Mouse (Mus musculus) heart, postnatal 25 days (tissue): Measurements from ENCODE around the gene Hsph1. TPM values are rescaled to one million over a fixed set of nuclear protein-coding genes. Genes with fewer than 3 reads are reported as not detected.
A peak's percentile ranks its signal among the peaks of the same experiment; 100 is the strongest.

ENCODE experiments used
- DNase-seq: peaks from one replicate; pipeline ENCODE4 v3.0.0; 2022; ENCODE audit warnings: low spot score
- intact Hi-C: fragments of 180-260 bp; cut with DNase I; formaldehyde crosslinking; loops from one replicate; pipeline ENCODE4 v1.15.1; 2025
- total RNA-seq, 2 experiments: library from RNA; stranded (reverse); gene quantifications; 2 replicates each; pipeline ENCODE4 v1.2.3; 2021

Hsph1 gene
- total RNA-seq: 10 to 100 TPM; 38.2 to 62.1 TPM

DNA sequence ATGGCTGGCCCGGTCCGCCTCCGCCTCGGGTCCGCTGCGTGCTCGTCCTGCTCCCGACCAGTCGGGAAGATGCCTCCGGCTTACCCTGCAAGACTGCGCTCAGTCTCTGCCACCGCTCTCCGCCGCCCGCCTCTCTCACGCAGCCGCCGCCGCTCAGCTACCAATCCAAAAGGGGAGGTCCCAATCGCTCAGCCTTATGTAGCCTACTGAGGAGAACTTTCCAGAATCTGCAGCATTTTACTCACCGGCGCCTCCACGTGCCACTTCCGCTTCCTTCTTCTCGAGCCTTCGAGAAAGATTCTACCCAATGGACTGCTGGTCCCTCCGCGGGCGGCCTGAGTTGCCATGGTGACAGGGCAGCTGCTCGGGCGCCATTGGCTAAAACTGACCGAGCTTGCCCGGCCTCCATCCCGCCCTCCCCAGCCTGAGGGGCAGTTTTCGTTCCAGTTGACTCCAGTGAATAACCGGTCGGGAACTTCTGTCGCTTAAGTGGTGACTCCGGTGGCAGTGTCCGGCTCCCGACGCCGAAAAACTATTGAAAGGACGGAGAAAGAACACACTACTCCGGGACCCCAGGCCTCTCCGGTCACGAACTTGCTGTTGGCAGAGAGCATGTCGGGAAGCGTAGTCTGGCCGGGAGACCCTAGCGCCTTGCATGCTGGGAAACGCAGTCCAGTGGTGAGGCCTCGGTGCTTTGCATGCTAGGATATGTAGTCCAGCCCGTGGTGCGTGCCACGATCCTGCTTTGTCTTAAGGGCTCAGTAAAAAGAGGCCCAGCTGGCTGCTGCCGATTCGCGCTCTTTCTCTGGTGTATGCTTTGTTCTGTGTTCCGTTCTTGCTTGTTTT is at the start of gene Hsph1:
TSS of gene Hsph1 (minus strand) at position 302 of the 846 bp plus-strand sequence.
- intact Hi-C loops: no loop called here
- DNase-seq: peak; percentile 97

DNA sequence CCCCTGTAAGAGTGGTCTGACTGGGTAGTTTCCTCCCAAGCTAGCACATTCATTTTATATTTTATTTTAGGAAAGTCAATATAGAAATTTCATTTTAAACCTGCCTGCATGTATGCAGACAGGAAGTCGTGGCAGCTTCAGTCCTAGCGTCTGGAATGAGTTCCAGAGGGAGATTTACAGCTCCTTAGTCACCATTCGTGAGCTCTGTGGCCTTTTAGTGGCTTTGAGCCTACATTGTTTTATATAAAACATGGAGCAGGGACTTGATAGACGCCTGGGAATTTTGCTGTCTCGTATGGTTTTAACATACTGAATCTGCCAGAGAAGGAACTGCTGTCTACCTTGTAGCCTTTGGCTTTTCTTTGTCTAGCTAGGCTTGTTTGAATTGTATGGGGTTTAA is 44.8 kb upstream of the Hsph1 start:
- intact Hi-C loops: no loop called here
- DNase-seq: no peak

DNA sequence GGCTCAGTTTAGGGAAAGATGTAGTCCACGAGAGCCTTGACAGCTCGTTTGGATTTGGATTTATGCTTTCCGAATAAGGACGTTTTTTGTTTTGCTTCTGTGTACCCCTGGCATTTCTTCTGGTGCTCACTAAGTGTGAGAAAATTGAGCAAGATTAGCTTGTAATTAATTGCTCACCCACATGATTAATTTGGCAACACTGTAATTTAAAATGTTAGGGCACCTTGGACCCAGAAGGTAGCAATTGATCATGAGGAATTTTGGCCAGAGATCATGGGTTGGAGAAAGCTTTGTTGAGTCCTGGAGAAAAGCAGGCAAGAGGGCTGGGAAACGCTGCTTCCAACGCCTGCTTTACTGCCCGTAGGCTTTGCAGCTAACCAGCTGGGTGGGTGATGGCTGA is 43.7 kb upstream of the Hsph1 start:
- intact Hi-C loops: loop anchor here (2.0 to 5.0 kb wide), 2 partner anchors 45 to 153 kb away; partner anchors contain the start of gene Wdr95

DNA sequence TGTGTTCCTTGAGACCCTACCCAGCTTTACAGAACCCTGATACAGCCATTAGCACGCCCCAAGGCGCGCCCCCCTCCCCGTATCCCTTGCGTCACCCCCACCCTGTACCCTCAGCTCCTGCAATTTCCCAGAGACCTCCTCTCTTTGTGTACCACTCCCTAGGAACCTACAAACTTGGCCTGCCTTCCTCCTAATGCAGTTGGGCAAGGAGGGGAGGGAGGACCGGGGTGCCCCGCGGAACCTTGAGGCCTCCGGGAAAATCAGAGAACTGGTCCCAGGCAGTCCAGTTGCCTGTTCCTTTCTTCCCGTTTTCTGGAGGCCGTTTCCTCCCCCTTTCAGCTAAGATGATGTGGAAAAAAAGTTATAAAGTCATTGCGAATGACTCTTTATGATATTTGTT is 43.2 kb upstream of the Hsph1 start:
- intact Hi-C loops: loop anchor here (2.0 to 5.0 kb wide), 2 partner anchors 45 to 152 kb away; partner anchors contain the start of gene Wdr95
- DNase-seq: no peak

More for the DNA sequence above, 43.7 kb upstream of the Hsph1 start:
- no peak for DNase-seq

DNA sequence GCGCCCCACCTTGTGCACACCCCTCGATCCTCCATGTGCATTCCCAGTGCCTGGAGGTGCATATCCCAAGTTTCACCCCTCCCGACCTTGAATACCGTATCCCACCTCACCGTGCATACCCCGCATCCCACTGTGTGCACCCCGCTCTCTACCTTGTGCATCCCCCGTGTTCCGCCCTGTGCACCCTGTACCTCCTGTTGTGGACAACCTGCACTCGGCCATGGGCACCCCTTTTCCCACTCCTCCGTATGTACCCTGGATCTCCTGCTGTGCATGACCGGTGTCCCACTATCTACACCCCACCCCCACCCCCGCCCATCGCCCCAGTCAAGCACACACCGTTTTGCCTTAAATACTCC is 42.8 kb upstream of the Hsph1 start:
- DNase-seq: no peak
- intact Hi-C loops: loop anchor here (2.0 to 5.0 kb wide), 2 partner anchors 44 to 152 kb away; partner anchors contain the start of gene Wdr95

DNA sequence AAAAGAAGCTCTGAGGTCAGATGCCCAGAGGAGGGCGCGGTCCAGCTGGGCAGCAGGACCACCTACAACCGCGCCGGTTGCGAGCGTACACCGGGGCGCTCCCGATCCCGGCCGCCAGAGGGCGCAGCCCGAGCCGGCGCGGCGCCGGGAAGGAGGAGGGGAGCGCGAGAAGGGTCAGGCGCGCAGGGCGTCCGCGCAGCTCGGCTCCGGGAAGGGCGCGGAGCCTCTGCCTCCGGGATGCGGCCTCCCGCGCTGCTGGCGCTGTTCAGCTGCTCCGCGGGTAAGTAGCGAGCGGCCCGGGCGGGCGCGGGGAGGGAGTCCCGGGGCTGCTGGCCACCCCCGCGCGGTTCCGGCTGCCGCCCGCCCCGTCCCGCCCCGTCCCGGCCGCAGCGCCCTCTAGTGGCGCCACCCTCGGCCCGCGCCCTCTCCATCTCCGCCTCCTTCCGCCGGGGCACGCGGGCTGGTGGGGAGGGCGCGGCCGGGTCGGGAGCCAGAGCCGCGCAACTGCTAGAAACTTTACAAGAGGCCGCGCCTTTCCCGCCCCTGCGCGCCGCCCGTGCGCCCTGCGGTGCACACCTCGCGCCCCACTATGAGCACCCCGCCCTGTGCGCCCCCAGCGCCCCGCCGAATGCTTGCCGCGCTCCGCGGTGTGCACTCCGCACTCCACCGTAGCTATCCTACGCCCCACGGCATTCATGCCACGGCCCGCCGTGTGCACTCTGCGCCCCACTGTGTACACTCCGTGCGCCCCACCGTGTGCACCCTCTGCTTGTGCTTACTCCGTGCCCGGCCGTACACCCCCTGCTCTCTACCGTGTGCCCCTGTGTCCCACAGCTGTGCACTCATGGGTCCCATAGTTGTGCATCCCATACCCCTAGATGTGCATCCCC is 42.2 kb upstream of the Hsph1 start, which contains the start of gene B3glct:
TSS of gene B3glct (plus strand) at position 131 of the 890 bp plus-strand sequence.
- intact Hi-C loops: loop anchor here (2.0 to 5.0 kb wide), 2 partner anchors 44 to 151 kb away; partner anchors contain the start of gene Wdr95
- peak; percentile 71 for DNase-seq

DNA sequence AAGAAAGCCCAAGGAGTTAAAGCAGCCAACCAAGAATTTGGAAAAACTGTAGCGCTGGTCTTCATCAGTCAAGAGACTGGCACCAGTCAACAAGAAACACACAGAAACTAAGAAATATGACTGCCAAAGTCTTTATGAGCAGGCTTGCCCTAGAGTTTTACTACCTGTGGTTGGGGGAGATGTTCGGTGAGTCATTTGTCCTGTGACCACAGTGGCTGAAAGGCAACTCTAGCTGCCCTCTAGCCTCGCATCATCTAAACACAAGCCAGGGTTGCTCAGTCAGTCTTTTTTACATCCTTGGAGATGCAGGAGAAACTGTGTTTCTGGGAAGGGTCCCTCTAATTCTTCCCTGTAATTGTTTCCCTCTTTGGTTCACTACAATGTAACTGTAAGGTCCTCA is 41.0 kb upstream of the Hsph1 start:
- no peak for DNase-seq
- intact Hi-C loops: loop anchor here (5.0 kb wide), 1 partner anchor 150 kb away; the partner anchor contains the start of gene Wdr95

DNA sequence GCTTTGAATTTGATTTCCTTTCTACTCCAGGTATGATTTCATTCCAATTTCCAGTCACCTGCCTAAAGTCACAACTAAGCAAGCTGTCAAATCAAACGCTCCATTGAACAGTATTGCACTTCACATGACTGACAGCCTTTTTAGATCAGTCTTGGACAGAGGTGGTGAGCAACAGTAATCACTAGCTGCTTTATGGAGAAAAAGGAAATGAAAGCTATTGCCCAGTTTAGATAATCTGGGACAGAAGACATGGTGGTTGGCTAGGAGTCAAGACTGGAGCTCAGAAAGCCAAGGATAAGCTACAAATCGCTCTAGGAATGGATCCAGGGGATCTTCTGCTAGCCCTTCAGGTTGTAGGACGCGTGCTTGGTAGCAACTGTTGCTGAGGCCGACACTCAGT is 27.2 kb upstream of the Hsph1 start:
- no peak for DNase-seq
- intact Hi-C loops: no loop called here

DNA sequence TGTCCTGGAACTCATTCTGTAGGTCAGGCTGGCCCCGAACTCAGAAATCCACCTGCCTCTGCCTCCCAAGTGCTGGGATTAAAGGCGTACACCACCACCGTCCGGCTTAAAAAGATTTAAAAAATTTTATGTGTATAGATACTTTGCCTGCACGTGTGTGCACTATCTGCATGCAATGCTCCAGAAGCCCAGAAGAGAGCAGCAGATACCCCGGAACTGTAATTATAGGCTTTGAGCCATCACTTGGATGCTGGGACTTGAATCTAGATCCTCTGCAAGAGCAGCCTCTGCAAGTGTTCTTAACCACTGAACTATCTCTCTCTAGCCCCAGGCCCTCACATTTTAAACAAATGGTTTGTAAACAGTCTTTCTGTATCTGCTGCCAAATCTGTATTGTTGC is 26.8 kb upstream of the Hsph1 start:
- DNase-seq: no peak
- intact Hi-C loops: no loop called here

DNA sequence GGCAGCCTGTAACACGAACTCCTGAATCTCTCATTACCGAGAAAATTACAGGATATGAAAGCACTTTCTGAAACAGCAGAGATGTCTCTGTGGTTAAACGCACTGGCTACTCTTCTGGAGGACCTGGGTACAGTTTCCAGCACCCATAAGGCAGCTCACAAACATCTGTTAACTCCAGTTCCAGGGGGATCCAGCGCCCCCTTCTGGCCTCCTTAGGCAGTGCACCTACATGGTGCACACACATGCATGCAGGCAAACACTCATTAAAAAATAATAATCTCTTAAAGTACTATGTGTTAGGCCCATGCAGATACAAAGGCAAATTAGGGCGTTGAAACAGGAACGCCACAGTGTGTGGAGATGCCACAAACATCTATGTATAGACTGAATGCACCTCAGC is 25.3 kb upstream of the Hsph1 start:
- no peak for DNase-seq

DNA sequence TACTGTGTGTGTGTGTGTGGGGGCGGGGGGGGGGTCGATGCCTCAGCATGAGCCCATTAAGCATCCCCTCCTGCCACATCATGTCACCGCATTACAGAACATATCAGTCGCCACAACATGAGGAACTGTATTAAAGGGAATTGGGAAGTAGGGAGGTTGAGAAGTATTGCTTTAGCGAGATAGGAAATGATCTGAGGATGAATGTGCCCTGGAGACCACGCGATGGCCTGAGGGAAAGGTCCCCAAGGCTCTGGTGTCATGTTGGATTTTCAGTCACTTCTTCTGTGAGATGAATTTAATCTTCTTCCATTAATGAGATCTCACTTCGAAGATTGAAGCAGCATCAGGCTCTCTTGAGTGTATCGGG is 23.2 kb upstream of the Hsph1 start:
- intact Hi-C loops: no loop called here
- no peak for DNase-seq

More for the DNA sequence above, 25.3 kb upstream of the Hsph1 start:
- intact Hi-C loops: no loop called here

DNA sequence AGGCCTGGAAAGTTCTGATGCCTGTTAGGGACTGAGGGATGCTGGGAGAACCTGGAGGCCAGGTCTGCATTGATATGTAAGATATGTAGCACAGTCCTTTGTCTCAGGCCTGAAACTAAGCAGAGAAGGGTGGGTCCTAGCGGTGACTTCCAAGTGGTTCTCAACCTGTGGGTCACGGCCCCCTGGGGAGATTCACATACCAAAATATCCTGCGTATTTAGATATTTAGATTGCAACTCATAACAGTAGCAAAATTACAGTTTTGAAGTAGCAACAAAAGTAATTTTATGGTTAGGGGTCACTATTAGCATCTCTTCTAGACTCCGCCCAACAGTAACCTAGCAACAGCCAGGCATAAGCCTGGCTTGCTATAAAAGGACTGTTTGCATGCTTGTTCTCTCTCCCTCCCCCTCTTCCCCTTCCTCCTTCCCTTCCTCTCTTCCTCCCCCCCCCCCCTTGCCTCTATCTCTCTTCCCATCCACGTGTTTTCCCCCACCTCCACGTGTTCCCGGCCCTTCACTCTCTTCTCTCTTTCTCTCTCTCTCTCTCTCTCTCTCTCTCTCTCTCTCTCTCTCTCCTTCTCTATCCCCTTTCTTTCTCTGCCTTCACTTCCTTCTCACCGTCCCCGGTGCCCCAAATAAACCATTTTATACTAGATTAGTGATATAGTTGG is 22.7 kb upstream of the Hsph1 start:
- intact Hi-C loops: no loop called here
- DNase-seq: no peak

DNA sequence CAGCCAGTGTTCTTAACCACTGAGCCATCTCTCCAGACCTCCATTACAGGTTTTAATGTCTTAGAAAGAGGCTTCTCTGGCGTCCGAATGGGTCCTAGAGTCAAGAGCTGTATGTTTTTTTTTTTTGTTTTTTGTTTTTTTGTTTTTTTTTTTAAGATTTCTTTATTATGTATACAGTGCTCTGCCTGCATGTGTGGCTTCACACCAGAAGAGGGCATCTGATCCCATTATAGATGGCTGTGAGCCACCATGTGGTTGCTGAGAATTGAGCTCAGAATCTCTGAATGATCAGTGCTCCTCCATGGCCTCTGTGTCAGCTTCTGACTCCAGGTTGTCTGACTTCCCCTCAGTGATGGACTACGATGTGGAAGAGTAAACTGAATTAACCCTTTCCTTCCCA is 21.8 kb upstream of the Hsph1 start:
- no peak for DNase-seq
- intact Hi-C loops: no loop called here

DNA sequence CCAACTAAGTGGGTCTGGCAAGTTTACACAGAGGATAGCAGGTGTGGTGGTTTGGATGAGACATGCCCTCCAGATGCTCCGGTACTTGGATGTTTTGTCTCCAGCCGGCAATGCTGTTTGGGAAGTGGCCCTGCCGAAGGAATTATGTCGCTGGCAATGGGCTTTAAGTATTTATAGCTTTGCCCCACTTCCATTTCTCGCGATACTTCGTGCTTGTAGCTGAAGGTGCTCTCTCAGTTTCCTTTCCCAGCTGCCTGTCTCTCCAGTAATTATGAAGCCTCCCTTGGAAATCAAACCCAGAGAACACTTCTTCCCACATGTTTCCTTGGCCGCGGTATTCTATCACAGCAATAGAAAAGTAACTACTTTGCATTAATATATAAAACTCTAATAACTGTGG is 19.5 kb upstream of the Hsph1 start:
- DNase-seq: no peak
- intact Hi-C loops: no loop called here

DNA sequence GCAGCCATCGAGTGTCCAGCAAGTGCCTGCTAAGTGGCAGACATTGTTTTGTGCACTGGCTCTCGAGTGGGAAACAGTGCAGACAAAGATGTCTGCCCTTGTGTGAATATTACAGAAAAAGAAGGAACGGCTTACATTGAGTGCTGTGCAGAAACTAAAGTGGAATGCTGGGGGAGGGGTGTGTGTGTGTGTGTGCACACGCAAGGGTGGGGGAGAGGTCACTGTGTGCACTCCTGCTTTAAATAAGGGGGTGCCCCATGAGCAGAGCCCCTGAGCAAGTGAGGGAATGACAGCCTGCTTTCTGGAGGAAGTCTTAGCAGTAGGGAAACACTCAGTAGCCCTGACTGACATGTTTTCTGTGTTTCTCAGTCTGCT is 14.0 kb upstream of the Hsph1 start:
- intact Hi-C loops: no loop called here
- DNase-seq: no peak

DNA sequence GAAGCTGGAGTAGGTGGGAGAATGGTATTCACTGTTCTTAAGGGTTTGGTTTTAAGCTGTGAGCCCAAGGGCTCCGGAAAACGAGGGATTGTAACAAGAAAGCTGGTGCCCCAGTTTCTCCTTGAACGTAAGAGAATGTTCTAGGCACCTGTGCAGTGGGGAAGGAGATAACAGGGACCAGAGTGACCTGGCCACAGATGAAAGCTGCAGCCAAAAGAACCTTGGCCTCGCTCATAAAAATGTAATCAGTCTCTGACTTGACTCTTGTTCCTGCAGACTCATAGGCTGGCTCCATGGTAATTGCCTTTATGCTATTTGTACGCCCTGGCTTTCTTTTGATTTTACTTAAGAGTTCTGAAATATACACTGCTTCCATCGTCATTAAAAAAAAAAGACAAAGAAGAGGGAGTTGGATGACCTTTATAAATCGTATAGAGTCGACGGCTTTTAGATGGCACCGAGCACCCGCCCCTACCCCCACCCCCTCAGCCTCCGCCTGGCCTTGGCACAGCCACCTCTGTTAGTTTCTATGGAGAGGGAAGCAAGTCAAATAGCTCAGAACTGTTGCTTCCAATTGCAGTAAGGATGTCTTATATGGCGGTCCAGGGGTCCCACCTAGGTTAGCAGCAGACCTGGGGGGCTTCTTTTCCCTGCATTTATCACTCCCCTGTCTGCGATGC is 13.5 kb upstream of the Hsph1 start:
- intact Hi-C loops: no loop called here

DNA sequence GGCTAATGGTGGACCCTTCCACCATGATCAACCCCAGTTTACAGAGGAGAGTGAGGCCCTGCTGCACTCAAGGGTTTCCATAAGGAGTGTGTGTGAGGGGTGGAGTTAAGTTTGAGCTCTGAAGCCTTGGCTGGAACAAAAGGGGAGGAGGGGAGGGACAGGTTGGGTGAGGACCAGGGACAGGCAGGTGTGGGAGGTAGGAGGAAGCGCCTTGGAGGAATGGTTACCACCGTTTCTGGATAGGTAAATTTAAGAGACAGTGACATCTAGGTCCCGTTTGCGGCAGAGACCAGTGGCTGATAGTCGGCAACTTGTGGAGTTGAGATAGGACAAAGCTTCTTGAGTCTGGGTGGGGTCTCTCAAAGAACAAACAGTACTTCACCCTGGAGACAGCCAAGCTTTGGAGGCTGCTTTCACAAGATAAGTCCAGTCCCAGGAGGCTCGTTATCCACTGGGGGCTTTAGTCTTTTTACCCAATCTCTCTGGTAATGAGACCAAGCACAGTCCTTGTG is 12.8 kb upstream of the Hsph1 start:
- intact Hi-C loops: no loop called here
- DNase-seq: no peak

More for the DNA sequence above, 13.5 kb upstream of the Hsph1 start:
- DNase-seq: no peak

DNA sequence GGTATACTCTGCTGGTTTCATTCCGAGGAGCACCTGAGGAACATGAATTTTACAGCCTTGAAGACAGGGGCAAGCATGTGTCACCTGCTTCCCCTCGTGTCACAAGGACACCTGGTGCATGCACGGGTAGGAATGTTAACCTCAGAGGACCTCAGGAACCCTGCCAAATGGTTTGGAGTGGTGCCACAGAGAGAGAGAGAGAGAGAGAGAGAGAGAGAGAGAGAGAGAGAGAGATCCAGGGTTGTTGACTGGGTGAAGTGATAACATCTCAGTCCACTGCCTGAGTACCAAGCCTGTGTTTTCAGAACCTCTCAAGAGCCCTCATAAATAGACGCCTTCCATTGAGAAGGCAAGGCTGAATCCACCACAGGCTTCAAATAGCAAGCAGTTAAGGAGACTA is 12.0 kb upstream of the Hsph1 start:
- DNase-seq: no peak
- intact Hi-C loops: no loop called here

DNA sequence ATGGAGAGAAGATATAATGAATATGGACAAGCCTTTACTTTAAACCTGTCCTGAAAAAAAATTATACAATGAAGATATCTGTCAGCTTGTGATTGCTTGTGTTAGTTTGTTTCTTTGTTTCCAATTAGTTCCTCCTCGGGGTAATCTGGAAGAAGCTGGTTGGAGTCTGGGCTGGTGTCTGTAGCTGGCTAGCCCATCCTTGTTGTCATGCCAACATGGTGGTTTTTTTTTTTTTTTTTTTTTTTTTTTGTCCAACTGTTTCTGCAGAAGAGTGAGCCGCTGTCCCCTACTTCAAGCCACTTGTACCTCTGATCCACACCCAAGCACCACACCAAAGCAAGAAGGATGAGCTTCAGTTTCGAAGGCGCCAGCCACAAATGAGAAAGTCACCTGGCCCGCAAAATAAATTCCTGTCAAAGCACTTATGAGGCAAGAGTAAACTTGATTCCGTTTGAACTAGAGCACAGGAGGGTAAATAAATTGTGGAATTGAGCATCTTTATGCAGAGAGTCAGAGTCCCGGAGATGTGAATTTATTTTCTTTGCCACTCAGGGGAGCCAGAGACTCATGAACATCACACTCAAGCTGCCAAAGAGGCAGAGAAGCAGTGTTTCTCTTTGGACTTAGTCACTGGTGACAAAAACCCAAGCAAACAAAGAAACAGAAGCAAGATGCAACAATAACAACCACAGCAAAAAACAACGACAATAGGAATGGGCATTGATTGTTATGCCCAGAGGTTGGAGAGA is 11.4 kb upstream of the Hsph1 start:
- no peak for DNase-seq
- intact Hi-C loops: no loop called here
